Mouse (Mus musculus) forelimb bud, embryonic 11.5 days (tissue): Measurements from ENCODE around the gene Dtx3l.

Experiments used
- DNase-seq: peaks from one replicate; pipeline ENCODE4 v3.0.0-alpha.2; 2012; ENCODE audit warnings: low read depth, low spot score

Dtx3l gene

GRCm38 (mm10) chr16:35888910-35889309 lies 50.0 kb downstream of the Dtx3l start:
- DNase-seq, result no peak

GRCm38 (mm10) chr16:35888174-35888573 lies 50.8 kb downstream of the Dtx3l start:
- DNase-seq, result no peak
